Mouse (Mus musculus) retina, embryonic 14.5 days (tissue): ENCODE data around the gene Ncapd2.
A peak's percentile ranks its signal among the peaks of the same experiment; 100 is the strongest.

Source experiments
- DNase-seq: peaks from one replicate; pipeline ENCODE4 v3.0.0-alpha.2; 2015; ENCODE audit warnings: low spot score

Gene Ncapd2

DNA sequence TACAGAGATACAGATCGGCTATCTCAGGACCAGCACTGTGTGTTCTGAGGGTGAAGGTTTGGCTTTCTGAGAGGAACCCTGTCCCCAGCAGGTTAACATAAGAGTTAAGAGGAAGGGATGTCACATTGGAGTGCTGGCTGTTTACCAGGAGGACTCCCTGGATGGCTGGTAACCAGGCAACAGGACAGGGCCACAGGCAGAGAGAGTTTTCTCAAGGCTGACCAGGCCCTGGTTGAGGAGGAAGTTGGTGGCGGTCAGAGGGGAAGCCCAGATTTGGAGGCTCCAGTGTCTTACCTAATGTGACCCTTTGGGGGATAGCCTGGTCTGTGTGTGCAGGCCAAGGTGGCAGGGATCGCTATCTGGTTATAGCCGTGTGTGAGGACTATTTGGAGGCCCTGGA is 44.7 kb downstream of the Ncapd2 start:
- no peak for DNase-seq

DNA sequence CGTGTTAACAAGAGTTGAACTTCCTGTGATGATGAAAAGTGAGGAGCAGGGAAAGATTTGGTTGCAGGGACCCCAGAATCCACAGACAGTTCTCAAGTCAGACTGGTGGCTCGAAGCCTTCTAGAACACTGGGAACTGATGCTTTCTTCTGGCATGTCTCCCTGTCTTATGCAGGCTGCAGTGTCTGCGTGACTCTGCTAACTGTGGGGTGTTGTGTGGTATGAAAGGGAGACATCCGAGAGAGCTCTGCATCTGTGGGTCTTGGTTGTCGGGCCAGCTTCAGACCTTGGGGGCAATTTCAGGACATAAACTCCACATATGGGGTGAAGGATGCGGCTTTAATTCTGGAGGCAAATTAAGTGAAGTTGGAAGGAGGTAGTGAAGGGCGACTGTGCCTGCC is 45.4 kb downstream of the Ncapd2 start:
- DNase-seq = no peak

DNA sequence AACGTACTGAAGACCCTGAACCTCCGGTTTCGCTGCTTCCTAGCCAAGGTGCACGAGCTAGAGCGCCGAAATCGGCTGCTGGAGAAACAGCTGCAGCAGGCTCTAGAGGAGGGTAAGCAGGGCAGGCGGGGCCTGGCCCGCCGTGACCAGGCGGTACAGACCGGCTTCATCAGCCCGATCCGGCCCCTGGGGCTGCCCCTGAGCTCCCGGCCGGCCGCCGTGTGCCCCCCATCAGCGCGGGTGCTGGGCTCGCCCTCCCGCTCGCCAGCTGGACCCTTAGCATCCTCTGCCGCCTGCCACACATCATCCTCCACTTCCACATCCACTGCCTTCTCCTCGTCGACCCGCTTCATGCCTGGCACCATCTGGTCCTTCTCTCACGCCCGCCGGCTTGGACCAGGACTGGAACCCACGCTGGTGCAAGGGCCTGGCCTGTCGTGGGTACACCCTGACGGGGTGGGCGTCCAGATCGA is 46.0 kb downstream of the Ncapd2 start:
- DNase-seq = no peak

DNA sequence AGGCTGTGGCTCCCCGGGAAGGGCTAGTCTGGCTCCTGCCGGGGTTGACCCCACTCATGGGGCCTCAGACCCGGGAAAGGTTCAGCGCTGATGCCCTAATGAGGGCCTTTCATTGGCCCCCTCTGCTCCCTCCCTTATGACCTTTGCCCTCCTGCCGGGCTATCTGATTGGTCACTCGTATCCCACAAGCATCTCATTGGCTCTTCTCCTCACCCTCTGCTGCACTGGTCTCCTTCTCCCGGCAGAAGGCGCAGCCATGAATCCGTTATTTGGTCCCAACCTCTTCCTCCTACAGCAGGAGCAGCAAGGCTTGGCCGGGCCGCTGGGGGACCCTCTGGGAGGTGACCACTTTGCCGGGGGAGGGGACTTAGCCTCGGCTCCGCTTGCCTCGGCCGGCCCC is 46.5 kb downstream of the Ncapd2 start, which contains the start of gene Iffo1:
TSS of gene Iffo1 (plus strand) at position 241 of the 400 bp plus-strand sequence.
- peak; percentile 94 for DNase-seq

DNA sequence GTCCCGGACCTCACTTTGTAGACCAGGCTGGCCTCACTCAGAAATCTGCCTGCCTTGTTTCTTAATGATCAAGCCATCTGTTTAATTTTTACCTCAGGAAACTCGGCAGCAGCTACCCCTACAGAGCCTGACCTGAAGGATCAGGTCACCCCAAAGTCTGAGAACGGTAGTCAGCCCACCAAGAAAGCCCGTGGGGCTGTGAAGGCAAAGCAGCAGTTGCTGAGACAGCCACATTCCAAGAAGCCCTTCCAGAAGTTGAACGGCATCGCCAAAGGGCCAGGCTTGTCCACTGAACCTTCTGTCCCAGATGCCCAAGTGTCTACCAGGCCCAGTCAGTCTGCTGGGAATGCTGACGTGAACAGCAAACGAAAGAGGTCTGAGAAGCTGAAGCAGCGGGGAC is 47.6 kb downstream of the Ncapd2 start:
- no peak for DNase-seq

DNA sequence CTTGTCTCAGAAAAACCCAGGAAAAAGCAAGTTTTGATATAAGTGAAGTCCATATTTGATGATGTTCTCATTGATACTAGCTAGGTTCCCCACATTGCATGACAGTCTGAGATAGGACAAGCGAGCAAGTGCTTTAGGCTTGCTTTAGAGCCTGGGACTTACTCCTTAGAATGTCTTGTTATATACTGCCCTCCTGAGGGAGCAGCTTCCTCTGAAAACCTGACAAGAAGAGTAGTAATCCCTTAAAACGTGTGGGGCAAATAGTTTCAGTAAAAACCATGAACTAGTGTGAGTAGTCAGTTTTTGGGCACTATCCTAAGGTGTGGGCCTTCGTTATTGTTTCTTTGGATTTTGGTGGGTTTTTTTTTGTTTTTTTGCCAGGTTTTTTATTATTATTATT is 48.4 kb downstream of the Ncapd2 start:
- peak; percentile 47 for DNase-seq

DNA sequence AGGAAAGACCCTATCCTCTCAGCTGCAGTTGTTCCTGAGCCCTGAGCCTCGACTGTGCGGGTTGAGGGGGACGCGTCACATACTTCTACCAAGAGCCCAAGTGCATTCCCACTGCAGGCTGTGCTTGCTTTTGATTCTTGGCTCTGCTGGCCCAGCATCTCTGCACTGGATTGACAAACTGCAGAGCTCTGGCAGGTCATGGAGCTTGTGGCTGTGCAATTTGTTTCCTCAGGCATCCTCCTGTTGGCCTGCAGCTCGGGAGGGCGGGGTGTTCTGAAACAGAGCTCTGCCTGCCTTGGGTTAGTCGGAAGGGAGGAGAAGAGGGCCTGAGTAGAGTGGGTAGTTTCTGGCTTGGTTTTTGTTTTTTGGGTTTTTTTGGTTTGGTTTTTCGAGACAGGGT is 49.1 kb downstream of the Ncapd2 start:
- DNase-seq = no peak

DNA sequence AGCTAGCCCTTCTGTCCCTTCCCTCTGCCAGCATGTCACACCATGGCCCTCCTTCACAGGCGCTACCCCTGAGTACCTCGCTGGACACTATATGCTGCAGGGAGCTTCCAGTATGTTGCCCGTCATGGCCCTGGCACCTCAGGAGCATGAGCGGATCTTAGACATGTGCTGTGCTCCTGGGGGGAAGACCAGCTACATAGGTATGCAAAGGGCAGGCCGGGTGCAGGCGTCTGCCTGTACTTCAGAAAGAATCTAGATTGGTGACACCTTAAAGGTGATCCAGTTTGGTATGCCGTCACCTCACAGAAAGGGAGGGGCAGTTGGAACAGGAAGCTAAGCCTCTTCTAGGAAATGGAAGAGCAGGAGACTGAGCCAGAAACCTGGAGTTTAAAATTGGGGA is 51.8 kb downstream of the Ncapd2 start:
- DNase-seq = no peak

DNA sequence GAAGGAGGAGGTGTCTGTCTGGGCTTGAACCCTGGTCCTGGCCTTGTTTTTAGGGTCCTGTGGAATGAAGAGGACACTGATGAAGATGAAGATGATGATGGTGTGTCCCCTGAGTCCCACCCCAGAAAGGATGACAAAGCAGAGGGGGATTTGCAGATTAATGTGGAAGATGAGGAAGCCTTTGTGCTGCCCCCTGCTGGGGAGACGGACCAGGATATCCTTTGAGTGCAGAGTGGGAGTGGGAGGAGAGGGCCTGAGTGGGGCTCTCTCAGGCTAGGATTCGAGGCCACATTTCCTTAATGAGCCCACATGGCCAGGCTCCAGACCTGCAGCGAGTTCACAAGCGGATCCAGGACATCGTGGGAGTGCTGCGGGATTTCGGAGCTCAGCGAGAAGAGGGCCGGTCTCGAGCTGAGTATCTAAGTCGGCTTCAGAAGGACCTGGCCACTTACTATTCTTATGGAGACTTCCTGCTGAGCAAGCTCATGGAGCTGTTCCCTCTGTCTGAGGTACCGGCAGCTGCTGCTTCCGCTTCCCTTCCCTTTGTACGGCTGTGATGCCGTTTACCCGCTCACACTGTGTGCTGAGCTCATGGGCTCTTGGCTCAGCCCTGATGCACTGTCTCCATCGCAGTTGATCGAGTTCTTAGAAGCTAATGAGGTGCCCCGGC is 54.4 kb downstream of the Ncapd2 start:
- DNase-seq = peak; percentile 68

DNA sequence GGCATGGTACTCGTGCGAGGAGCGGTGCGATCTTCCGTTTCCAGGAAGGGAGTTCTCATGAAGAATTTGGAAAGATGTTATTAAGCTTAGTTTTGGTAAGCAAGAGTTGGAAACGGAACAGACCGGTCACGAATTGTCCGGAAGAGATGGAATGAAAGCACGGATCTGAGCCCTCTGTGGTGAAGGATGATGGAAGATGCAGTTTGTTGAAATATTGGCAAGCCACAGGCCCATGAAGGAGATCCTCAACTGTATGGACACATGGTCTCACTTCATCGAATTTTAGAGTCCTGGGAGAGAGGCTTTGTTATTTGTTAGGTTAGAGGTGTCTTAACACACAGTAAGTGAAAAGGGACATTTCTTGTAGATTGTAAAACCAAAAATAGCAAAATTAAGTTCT is 59.0 kb downstream of the Ncapd2 start:
- DNase-seq = no peak

DNA sequence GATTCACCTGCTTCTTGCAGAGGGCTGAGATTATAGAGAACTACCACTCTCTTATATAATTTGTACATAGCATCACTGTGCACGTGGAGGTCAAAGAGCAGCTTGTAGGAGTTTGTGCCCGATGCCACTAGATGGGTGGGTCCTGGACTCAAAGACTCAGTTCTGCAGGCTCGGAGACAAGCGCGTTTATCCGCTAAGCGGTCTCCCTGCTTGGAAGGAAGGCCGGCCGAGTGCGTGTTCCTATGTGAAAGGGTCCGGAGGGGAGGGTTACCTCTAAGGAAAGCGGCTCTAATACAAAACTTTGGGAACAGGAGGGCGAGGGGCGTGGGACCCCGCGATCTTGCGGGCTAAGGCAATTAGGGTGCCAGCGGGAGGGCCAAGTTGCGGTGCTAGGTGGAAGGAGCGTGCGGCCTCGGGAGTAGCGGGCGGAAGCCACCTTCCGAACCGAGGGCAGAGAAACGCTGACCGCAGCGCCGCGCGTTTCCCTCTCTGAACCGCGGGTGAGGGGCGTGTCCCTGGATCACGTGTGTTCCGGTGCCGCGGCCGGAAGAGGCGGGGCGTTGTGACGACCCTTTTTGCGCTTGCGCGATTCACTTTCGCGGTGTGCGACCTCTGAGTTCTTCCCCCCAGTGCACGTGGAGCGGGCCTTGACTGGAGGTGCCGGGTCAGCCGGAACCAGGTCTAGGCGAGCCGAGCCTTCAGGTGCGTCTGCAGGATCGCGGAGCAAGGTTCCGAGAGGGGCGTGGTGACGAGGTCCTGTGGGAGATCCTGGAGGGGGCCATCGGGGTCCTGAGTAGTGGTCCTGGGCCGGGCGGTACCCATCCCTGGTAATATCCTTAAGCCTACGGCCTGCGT is 60.0 kb downstream of the Ncapd2 start, which contains the start of gene Nop2:
TSS of gene Nop2 (plus strand) at position 608 of the 855 bp plus-strand sequence.
- DNase-seq = peak; percentile 97

DNA sequence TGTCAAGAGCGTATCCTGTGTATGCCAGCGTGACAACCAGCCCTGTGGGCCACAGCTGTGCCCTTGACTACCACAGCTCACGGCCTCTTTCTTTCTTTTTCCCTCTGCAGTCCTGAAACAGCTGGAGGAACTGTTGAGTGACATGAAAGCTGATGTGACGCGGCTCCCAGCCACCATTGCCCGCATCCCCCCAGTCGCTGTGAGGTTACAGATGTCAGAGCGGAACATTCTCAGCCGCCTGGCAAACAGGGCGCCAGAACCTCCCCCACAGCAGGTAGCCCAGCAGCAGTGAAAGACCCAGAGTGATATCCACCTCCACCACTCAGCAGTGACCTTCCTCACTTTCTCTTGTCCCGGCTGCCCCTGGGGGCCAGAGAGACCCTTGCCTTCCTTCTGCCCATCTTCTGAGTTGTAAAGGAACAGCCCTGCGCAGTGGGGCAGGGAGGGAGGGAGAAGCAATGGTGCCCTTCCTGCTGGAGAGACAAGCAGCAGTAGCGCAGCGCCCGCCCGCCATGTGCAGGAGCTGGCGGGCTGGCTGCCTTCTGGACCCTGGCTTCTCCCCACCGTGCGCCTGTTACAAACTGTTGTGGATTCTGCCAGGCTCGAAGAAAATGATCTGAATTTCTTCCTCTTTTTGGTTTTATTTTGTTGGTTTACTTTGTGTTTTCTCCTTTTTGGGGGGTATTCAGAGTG is 61.6 kb downstream of the Ncapd2 start:
- no peak for DNase-seq

DNA sequence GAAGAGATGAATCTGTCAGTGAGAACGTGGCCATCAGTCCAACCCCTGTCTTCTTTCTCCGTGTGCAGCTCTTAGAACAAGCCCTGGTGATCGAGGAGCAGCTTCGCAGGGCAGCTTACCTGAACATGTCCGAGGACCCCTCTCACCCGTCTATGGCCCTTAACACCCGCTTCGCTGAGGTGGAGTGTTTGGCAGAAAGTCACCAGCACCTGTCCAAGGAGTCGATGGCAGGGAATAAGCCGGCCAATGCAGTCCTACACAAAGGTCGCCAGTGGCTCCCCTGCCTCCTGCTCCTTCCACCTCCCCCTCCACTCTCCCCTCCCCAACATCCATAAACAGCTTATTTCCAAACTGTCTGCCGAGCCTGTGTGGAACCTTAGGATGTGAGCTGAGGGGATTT is 62.8 kb downstream of the Ncapd2 start:
- no peak for DNase-seq

DNA sequence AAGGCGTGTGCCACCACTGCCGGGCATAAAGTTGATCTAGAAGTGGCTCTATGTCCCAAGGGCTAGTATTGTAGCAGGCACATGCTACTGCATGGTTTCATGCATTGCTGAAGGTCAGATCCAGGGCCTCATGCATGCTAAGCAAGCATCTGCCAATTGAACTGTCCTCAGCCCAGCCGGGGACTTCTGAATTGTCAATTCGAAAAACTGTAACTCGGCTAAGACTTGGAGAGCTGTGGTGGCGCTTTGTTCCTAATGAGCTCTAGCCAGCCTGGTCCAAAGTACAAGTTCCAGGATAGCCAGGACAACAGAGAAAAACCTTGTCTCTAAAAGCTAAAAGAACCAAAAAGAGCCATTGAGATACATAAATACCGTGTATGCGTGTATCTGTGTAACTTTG is 72.1 kb downstream of the Ncapd2 start:
- no peak for DNase-seq
